Mouse (Mus musculus): ENCODE measurements around the gene Lrp6.
A peak's percentile ranks its signal among the peaks of the same experiment; 100 is the strongest.

Gene Lrp6

GRCm38 (mm10) chr6:134566818-134567485 is at the start of gene Lrp6:
Lrp6 (minus strand) TSS chr6:134566965.
- ATAC-seq (ENCODE audit: insufficient number of reproducible peaks, low FRiP score, low TSS enrichment), result peak; percentile 89

- ATAC-seq (ENCODE audit: insufficient number of reproducible peaks, low FRiP score, low TSS enrichment), result peak; percentile 83
These were observed 48.2 kb upstream of the Lrp6 start for GRCm38 (mm10) chr6:134614723-134615648.

GRCm38 (mm10) chr6:134614322-134614721 is 47.6 kb upstream of the Lrp6 start:
- no peak for ATAC-seq (ENCODE audit: insufficient number of reproducible peaks, low FRiP score, low TSS enrichment)

- ATAC-seq (ENCODE audit: insufficient number of reproducible peaks, low FRiP score, low TSS enrichment), result peak; percentile 47; the same call in 1 of the 2 replicates
These were observed 45.1 kb upstream of the Lrp6 start for GRCm38 (mm10) chr6:134611896-134612295.

GRCm38 (mm10) chr6:134610380-134610779 is 43.6 kb upstream of the Lrp6 start:
- no peak for ATAC-seq (ENCODE audit: insufficient number of reproducible peaks, low FRiP score, low TSS enrichment)

DNA sequence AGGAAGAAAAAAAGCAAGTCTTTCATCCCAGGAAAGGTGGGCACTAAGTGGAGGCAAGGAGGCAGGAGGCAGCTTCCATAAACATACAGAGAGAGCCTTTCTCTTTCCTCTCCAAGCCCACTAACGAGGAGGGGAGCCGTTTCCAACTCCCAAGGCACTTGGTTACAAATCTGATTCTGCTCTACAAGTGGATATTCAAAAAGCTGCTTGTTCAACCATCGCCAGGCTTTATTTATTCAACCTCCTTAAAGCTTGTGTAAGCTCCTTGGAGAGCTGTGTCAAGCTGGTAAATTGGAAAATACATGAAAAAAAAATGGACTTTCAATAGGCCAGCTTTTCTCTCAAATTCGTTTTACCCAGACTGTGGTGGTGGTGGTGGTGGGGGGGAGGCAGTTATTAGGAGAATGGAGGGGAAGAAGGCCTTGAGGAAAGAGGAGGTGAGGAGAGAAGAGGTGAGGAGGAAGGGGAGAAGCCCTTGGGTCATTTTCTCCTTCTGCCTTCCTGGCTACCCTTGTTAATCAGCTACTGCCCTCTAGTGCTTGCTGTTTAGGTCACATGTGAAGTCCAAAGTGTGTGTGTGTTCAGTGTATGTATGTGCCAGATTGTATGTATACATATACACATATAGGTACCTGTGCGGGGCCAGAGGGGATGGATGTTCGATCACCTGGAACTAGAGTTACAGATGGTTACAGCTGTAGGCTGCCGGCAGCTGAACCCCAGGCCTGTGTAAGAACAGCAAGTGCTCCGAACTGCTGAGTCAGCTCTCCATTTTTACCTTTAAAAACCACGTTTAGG is 40.4 kb upstream of the Lrp6 start:
- no peak for ATAC-seq (ENCODE audit: insufficient number of reproducible peaks, low FRiP score, low TSS enrichment)

GRCm38 (mm10) chr6:134606540-134606939 is 39.8 kb upstream of the Lrp6 start:
- ATAC-seq (ENCODE audit: insufficient number of reproducible peaks, low FRiP score, low TSS enrichment), result no peak

- ATAC-seq (ENCODE audit: insufficient number of reproducible peaks, low FRiP score, low TSS enrichment), result no peak
These were observed 38.4 kb upstream of the Lrp6 start for GRCm38 (mm10) chr6:134605196-134605595.

GRCm38 (mm10) chr6:134602371-134603003 is 35.7 kb upstream of the Lrp6 start:
- no peak for ATAC-seq (ENCODE audit: insufficient number of reproducible peaks, low FRiP score, low TSS enrichment)

GRCm38 (mm10) chr6:134601766-134602165 is 35.0 kb upstream of the Lrp6 start:
- ATAC-seq (ENCODE audit: insufficient number of reproducible peaks, low FRiP score, low TSS enrichment), result no peak

GRCm38 (mm10) chr6:134601130-134601529 is 34.4 kb upstream of the Lrp6 start:
- ATAC-seq (ENCODE audit: insufficient number of reproducible peaks, low FRiP score, low TSS enrichment), result no peak

DNA sequence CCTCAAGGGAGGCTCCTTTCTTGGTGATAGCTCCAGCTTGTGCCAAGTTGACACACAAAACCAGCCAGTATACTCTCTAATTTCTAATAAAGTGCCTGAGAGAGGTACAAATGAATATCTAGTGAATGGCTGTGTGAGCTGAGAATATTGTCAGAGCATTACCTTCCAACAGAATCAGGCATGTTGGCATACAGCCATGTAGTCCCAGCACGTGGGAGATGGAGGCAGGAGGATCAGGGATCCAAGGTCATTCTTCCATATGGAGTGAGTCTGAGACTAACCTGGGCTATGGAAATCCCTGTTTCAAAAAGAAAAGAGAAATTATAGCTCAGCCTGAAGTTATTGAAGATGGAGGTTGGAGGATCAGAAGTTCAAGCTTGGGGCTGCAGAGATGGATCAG is 32.5 kb upstream of the Lrp6 start:
- no peak for ATAC-seq (ENCODE audit: insufficient number of reproducible peaks, low FRiP score, low TSS enrichment)

GRCm38 (mm10) chr6:134597651-134598229 is 31.0 kb upstream of the Lrp6 start:
- ATAC-seq (ENCODE audit: insufficient number of reproducible peaks, low FRiP score, low TSS enrichment), result no peak

- no peak for ATAC-seq (ENCODE audit: insufficient number of reproducible peaks, low FRiP score, low TSS enrichment)
These were observed 28.0 kb upstream of the Lrp6 start for GRCm38 (mm10) chr6:134594569-134595442.

DNA sequence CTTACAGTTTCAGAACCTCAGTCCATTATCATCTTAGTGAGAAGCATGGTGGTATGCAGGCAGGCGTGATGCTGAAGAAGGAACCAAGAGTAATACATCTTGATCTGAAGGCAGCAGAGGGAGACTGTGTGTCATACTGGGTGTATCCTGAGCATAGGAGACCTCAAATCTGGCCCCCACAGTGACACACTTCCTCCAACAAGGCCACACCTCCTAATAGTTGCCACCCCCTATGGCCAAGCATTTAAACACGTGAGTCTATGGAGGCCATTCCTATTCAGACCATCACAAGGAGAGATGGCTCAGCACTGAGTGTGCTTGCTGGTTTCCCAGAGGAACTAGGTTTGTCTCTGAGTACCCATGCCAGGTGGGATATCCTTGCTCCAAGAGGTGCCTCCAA is 24.8 kb upstream of the Lrp6 start:
- no peak for ATAC-seq (ENCODE audit: insufficient number of reproducible peaks, low FRiP score, low TSS enrichment)

GRCm38 (mm10) chr6:134586241-134586640 is 19.5 kb upstream of the Lrp6 start:
- no peak for ATAC-seq (ENCODE audit: insufficient number of reproducible peaks, low FRiP score, low TSS enrichment)

- no peak for ATAC-seq (ENCODE audit: insufficient number of reproducible peaks, low FRiP score, low TSS enrichment)
These were observed 17.9 kb upstream of the Lrp6 start for GRCm38 (mm10) chr6:134584616-134585015.

DNA sequence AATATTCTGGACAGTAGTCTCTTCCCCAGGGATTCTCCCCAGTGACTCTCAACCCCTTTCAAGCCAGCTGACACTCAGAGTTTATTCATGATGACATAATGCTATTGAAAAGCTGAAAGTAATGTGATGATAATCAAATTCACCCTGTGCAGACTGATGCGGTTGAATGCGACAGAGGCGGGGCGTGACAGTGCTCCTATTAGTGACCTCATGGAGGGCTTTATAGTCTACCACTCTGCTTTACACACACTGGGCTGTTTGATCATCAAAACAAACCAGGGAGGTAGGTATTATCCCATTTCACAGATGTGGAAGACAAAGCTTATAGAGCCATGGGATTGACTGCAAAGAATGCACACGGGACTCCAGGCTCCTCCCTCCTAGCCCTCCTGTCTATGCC is 15.3 kb upstream of the Lrp6 start:
- ATAC-seq (ENCODE audit: insufficient number of reproducible peaks, low FRiP score, low TSS enrichment), result no peak

DNA sequence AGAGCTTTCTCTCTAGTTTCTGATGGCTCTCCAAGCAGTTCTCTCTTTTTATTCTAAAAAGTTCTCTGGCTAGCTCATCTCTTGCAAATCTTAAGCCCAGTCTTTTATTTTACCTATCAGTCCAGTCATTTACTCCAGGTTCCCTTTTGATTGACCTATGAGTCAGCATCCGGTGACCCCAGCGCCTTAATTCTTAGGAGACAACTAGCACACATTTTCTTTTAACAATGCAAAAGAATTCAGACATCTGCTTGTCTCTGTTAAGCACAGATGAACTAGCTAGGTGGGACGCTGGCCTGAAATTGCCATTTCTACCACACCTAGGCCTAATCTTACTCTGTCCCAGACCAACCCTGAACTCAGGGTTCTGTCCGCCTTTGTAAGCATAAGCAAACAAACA is 12.7 kb upstream of the Lrp6 start:
- no peak for ATAC-seq (ENCODE audit: insufficient number of reproducible peaks, low FRiP score, low TSS enrichment)
